Mouse (Mus musculus) hindbrain, postnatal 0 days (tissue): ENCODE results near the gene Pgm5. TPM values are rescaled to one million over a fixed set of nuclear protein-coding genes. Genes with fewer than 3 reads are reported as not detected.
"Not testable (repeated sequence)": the region's sequence is repeated elsewhere in the genome, so short reads cannot be mapped to it uniquely, and the experiment has no call there.

Experiments
- ATAC-seq: fragments of 200-750 bp; cut with Nextera tagmentation; 2 replicates; pipeline ENCODE4 v1.8.0; 2017; ENCODE audit warnings: mild to moderate bottlenecking, moderate TSS enrichment, moderate library complexity
- DNase-seq: peaks from one replicate; pipeline ENCODE4 v3.0.0-alpha.2; 2015; ENCODE audit warnings: low spot score
- H3K27ac ChIP-seq: fragments of 300-500 bp; sonication (generic); 2 replicates; pipeline ENCODE4 v1.5.1; 2014; ENCODE audit warnings: mild to moderate bottlenecking
- H3K27me3 ChIP-seq: fragments of 300-500 bp; sonication (generic); 2 replicates; pipeline ENCODE4 v1.6.1; 2014; ENCODE audit warnings: low read length, mixed read lengths; ENCODE audit not compliant: insufficient read depth
- H3K36me3 ChIP-seq: fragments of 300-500 bp; sonication (generic); 2 replicates; pipeline ENCODE4 v1.6.1; 2014; ENCODE audit warnings: low read length, mixed read lengths; ENCODE audit not compliant: insufficient read depth
- H3K4me1 ChIP-seq: fragments of 300-500 bp; sonication (generic); 2 replicates; pipeline ENCODE4 v1.6.1; 2014; ENCODE audit warnings: antibody characterized with exemption, low read length, mixed read lengths; ENCODE audit not compliant: insufficient read depth
- H3K4me2 ChIP-seq: fragments of 300-500 bp; sonication (generic); 2 replicates; pipeline ENCODE4 v1.6.1; 2014; ENCODE audit warnings: low read depth, mild to moderate bottlenecking, low read length, moderate library complexity, mixed read lengths
- H3K4me3 ChIP-seq: fragments of 300-500 bp; sonication (generic); 2 replicates; pipeline ENCODE4 v1.5.1; 2014; ENCODE audit warnings: low read length
- H3K9ac ChIP-seq: fragments of 300-500 bp; sonication (generic); replicated peaks from 2 replicates; pipeline ENCODE4 v1.6.1; 2014; ENCODE audit warnings: mild to moderate bottlenecking, low read length, moderate library complexity, mixed read lengths
- H3K9me3 ChIP-seq: fragments of 300-500 bp; sonication (generic); 2 replicates; pipeline ENCODE4 v1.6.1; 2016; ENCODE audit warnings: low read length, mixed read lengths
- CTCF ChIP-seq: IDR thresholded peaks from 2 replicates; pipeline ENCODE4 v1.5.1; 2016; ENCODE audit warnings: antibody characterized with exemption, control low read depth, low read depth
- WGBS: fragments of 180-500 bp; shearing (Covaris S2); extraction: QIAGEN DNeasy Blood & Tissue Kit; methylation state at CpG from one replicate; pipeline ENCODE4 v1.1.7; 2014; 5-methylcytosine and 5-hydroxymethylcytosine counted together
- polyA plus RNA-seq: library from polyadenylated mRNA; unstranded; fragments of >200 nt; fragmentation: Nextera tagmentation; extraction: Ambion mirVana; gene quantifications from 2 replicates; pipeline ENCODE4 v1.2.1, GENCODE M21; 2015
- total RNA-seq: library from RNA; depleted of rRNA; stranded (reverse); fragments of >200 nt; gene quantifications from 2 replicates; pipeline ENCODE4 v1.2.3, GENCODE M21; 2014

Gene Pgm5
- total and polyA plus RNA-seq, 2 experiments from 2014 or later = 2.1 to 33.3 TPM

- no peak for ATAC-seq
- no peak overlapping the region for H3K4me3 ChIP-seq
- no peak for DNase-seq
- H3K4me1 ChIP-seq = no peaks in the 10 kb centered on the region
- H3K27me3 ChIP-seq = peaks cover 43% of the 10 kb centered on the region
- TF ChIP-seq CTCF = no peak
- H3K36me3 ChIP-seq = no peaks in the 10 kb centered on the region
- no peak overlapping the region for H3K27ac ChIP-seq
- WGBS = 21% methylated on average over 4 of the region's 4 CpGs
- H3K9ac ChIP-seq = no peak overlapping the region
- H3K9me3 ChIP-seq = no peaks in the 10 kb centered on the region
- H3K4me2 ChIP-seq = no peak overlapping the region
Measured at GRCm38 (mm10) chr19:24896536-24896935, 34.9 kb upstream of the Pgm5 start.

GRCm38 (mm10) chr19:24886888-24887287 is 25.2 kb upstream of the Pgm5 start:
- WGBS = 84% methylated on average over 3 of the region's 3 CpGs
- Histone ChIP-seq H3K4me1 (no peaks in the 10 kb centered on the region), H3K36me3 (no peaks in the 10 kb centered on the region), H3K9ac (no peak overlapping the region), H3K4me3 (no peak overlapping the region), H3K27me3 (no peaks in the 10 kb centered on the region), H3K4me2 (no peak overlapping the region), H3K9me3 (no peaks in the 10 kb centered on the region), H3K27ac (no peak overlapping the region)
- ATAC-seq (no peak), DNase-seq (no peak)
- TF ChIP-seq CTCF = no peak

- Histone ChIP-seq H3K4me3 (no peak overlapping the region), H3K27me3 (no peaks in the 10 kb centered on the region), H3K4me1 (no peaks in the 10 kb centered on the region), H3K9ac (no peak overlapping the region), H3K4me2 (no peak overlapping the region), H3K27ac (no peak overlapping the region), H3K36me3 (no peaks in the 10 kb centered on the region), H3K9me3 (no peaks in the 10 kb centered on the region)
- DNase-seq (peak; percentile 81), ATAC-seq (peak; percentile 64; the same call in 1 of the 2 replicates)
- TF ChIP-seq CTCF = peak; percentile 93
- WGBS = 10% methylated on average over 5 of the region's 5 CpGs
Measured at GRCm38 (mm10) chr19:24885504-24885903, 23.8 kb upstream of the Pgm5 start.

- H3K36me3 ChIP-seq = no peaks in the 10 kb centered on the region
Measured at GRCm38 (mm10) chr19:24881237-24881636, 19.6 kb upstream of the Pgm5 start.

GRCm38 (mm10) chr19:24875129-24875870 is 13.6 kb upstream of the Pgm5 start, which contains the start of gene Gm10053:
Gene Gm10053, plus strand, starts transcription at chr19:24875686.
- H3K27ac ChIP-seq, H3K36me3 ChIP-seq, H3K9me3 ChIP-seq, H3K27me3 ChIP-seq, H3K4me2 ChIP-seq, DNase-seq, H3K4me1 ChIP-seq, H3K9ac ChIP-seq, ATAC-seq, H3K4me3 ChIP-seq: not testable (repeated sequence)
- WGBS = 91% methylated on average over 23 of the region's 26 CpGs

More at GRCm38 (mm10) chr19:24881237-24881636, 19.6 kb upstream of the Pgm5 start:
- Histone ChIP-seq H3K27me3 (no peaks in the 10 kb centered on the region), H3K4me3 (no peak overlapping the region), H3K27ac (no peak overlapping the region), H3K9ac (no peak overlapping the region), H3K4me1 (no peaks in the 10 kb centered on the region), H3K9me3 (no peaks in the 10 kb centered on the region), H3K4me2 (no peak overlapping the region)
- DNase-seq = no peak
- ATAC-seq = no peak
- 61% methylated on average over 4 of the region's 4 CpGs for WGBS
- no peak for TF ChIP-seq CTCF

- no peaks in the 10 kb centered on the region for H3K36me3 ChIP-seq
- WGBS = 55% methylated on average over 2 of the region's 2 CpGs
Measured at GRCm38 (mm10) chr19:24873873-24874272, 12.2 kb upstream of the Pgm5 start.

GRCm38 (mm10) chr19:24871037-24871635 is 9.5 kb upstream of the Pgm5 start:
- H3K9ac ChIP-seq = 0 out of 2 replicates have a peak overlapping the region, but pooled peaks have one; percentile 33
- ATAC-seq (peak; percentile 76), DNase-seq (peak; percentile 90)
- H3K36me3 ChIP-seq = no peaks in the 10 kb centered on the region
- peak; percentile 98 for TF ChIP-seq CTCF
- H3K4me3 ChIP-seq = peak overlapping the region; percentile 37
- peak overlapping the region; percentile 65 for H3K4me2 ChIP-seq
- no peaks in the 10 kb centered on the region for H3K27me3 ChIP-seq
- no peaks in the 10 kb centered on the region for H3K9me3 ChIP-seq
- no peaks in the 10 kb centered on the region for H3K4me1 ChIP-seq
- WGBS = 16% methylated on average over 18 of the region's 18 CpGs
- no peak overlapping the region for H3K27ac ChIP-seq

More at GRCm38 (mm10) chr19:24873873-24874272, 12.2 kb upstream of the Pgm5 start:
- H3K9me3 ChIP-seq = no peaks in the 10 kb centered on the region
- H3K4me2 ChIP-seq = no peak overlapping the region
- H3K9ac ChIP-seq = no peak overlapping the region
- H3K4me3 ChIP-seq = no peak overlapping the region
- no peak overlapping the region for H3K27ac ChIP-seq
- no peak for DNase-seq
- no peaks in the 10 kb centered on the region for H3K4me1 ChIP-seq
- no peak for ATAC-seq
- no peaks in the 10 kb centered on the region for H3K27me3 ChIP-seq
- TF ChIP-seq CTCF = no peak
